Mouse (Mus musculus) ES-CJ7 (cell line): ENCODE measurements around the gene Ntn1.

Experiments used
- DNase-seq: peaks from one replicate; pipeline ENCODE4 v3.0.0; 2011; ENCODE audit warnings: low read depth, low spot score

Ntn1 gene

GRCm38 (mm10) chr11:68384131-68384530 lies 16.5 kb downstream of the Ntn1 start:
- DNase-seq: no peak

GRCm38 (mm10) chr11:68383519-68383918 lies 17.1 kb downstream of the Ntn1 start:
- no peak for DNase-seq

- no peak for DNase-seq
Observed at GRCm38 (mm10) chr11:68381833-68382232, 18.8 kb downstream of the Ntn1 start.

GRCm38 (mm10) chr11:68381318-68381717 lies 19.3 kb downstream of the Ntn1 start:
- DNase-seq: no peak

GRCm38 (mm10) chr11:68378946-68379764 lies 21.5 kb downstream of the Ntn1 start:
- no peak for DNase-seq

GRCm38 (mm10) chr11:68378419-68378818 lies 22.2 kb downstream of the Ntn1 start:
- no peak for DNase-seq

- DNase-seq: no peak
Observed at GRCm38 (mm10) chr11:68373105-68373504, 27.5 kb downstream of the Ntn1 start.

- no peak for DNase-seq
Observed at GRCm38 (mm10) chr11:68371609-68372008, 29.0 kb downstream of the Ntn1 start.

GRCm38 (mm10) chr11:68356901-68357300 lies 43.7 kb downstream of the Ntn1 start:
- no peak for DNase-seq

GRCm38 (mm10) chr11:68355561-68355960 lies 45.1 kb downstream of the Ntn1 start:
- DNase-seq: no peak

GRCm38 (mm10) chr11:68354848-68355247 lies 45.8 kb downstream of the Ntn1 start:
- DNase-seq: no peak

- DNase-seq: peak; percentile 85
Observed at GRCm38 (mm10) chr11:68352236-68352635, 48.4 kb downstream of the Ntn1 start.

GRCm38 (mm10) chr11:68348851-68349250 lies 51.8 kb downstream of the Ntn1 start:
- no peak for DNase-seq

- DNase-seq: peak; percentile 70
Observed at GRCm38 (mm10) chr11:68348083-68348482, 52.5 kb downstream of the Ntn1 start.

GRCm38 (mm10) chr11:68347508-68347907 lies 53.1 kb downstream of the Ntn1 start:
- DNase-seq: no peak

GRCm38 (mm10) chr11:68346099-68346498 lies 54.5 kb downstream of the Ntn1 start:
- DNase-seq: no peak

GRCm38 (mm10) chr11:68344221-68344620 lies 56.4 kb downstream of the Ntn1 start:
- no peak for DNase-seq

GRCm38 (mm10) chr11:68342761-68343160 lies 57.9 kb downstream of the Ntn1 start:
- no peak for DNase-seq

- no peak for DNase-seq
Observed at GRCm38 (mm10) chr11:68342003-68342400, 58.6 kb downstream of the Ntn1 start.

GRCm38 (mm10) chr11:68341111-68342002 lies 59.3 kb downstream of the Ntn1 start:
- peak; percentile 48 for DNase-seq

- no peak for DNase-seq
Observed at GRCm38 (mm10) chr11:68340366-68340765, 60.3 kb downstream of the Ntn1 start.

GRCm38 (mm10) chr11:68339856-68340255 lies 60.8 kb downstream of the Ntn1 start:
- DNase-seq: no peak

- DNase-seq: no peak
Observed at GRCm38 (mm10) chr11:68339331-68339730, 61.3 kb downstream of the Ntn1 start.
